Mouse (Mus musculus) thymus, postnatal 25 days (tissue): ENCODE data around the gene Col18a1.
A peak's percentile ranks its signal among the peaks of the same experiment; 100 is the strongest.

Experiments used
- DNase-seq: peaks from one replicate; pipeline ENCODE4 v3.0.0; 2022

Col18a1 gene

GRCm38 (mm10) chr10:77104327-77104726, 62.0 kb downstream of the Col18a1 start:
- DNase-seq = no peak

GRCm38 (mm10) chr10:77103689-77104088, 62.7 kb downstream of the Col18a1 start:
- DNase-seq = no peak

GRCm38 (mm10) chr10:77099777-77100176, 66.6 kb downstream of the Col18a1 start:
- DNase-seq = no peak

GRCm38 (mm10) chr10:77098619-77099018, 67.7 kb downstream of the Col18a1 start:
- no peak for DNase-seq

- no peak for DNase-seq
These were observed 68.5 kb downstream of the Col18a1 start for GRCm38 (mm10) chr10:77097890-77098200.

- DNase-seq = no peak
These were observed 69.1 kb downstream of the Col18a1 start for GRCm38 (mm10) chr10:77097006-77097889.

GRCm38 (mm10) chr10:77095666-77096065, 70.7 kb downstream of the Col18a1 start:
- no peak for DNase-seq

GRCm38 (mm10) chr10:77093817-77094216, 72.5 kb downstream of the Col18a1 start:
- no peak for DNase-seq

- DNase-seq = no peak
These were observed 74.7 kb downstream of the Col18a1 start for GRCm38 (mm10) chr10:77091538-77092097.

- no peak for DNase-seq
These were observed 76.3 kb downstream of the Col18a1 start for GRCm38 (mm10) chr10:77090063-77090462.

GRCm38 (mm10) chr10:77089336-77089735, 77.0 kb downstream of the Col18a1 start:
- DNase-seq = no peak

- no peak for DNase-seq
These were observed 81.8 kb downstream of the Col18a1 start for GRCm38 (mm10) chr10:77084568-77084967.

- no peak for DNase-seq
These were observed 83.4 kb downstream of the Col18a1 start for GRCm38 (mm10) chr10:77082921-77083320.

GRCm38 (mm10) chr10:77082453-77082852, 83.9 kb downstream of the Col18a1 start:
- peak; percentile 79 for DNase-seq

- no peak for DNase-seq
These were observed 87.4 kb downstream of the Col18a1 start for GRCm38 (mm10) chr10:77078961-77079360.

GRCm38 (mm10) chr10:77078456-77078855, 87.9 kb downstream of the Col18a1 start:
- no peak for DNase-seq

- DNase-seq = no peak
These were observed 91.9 kb downstream of the Col18a1 start for GRCm38 (mm10) chr10:77074276-77074974.

GRCm38 (mm10) chr10:77070072-77070471, 96.3 kb downstream of the Col18a1 start:
- peak; percentile 70 for DNase-seq

- DNase-seq = no peak
These were observed 97.9 kb downstream of the Col18a1 start for GRCm38 (mm10) chr10:77068469-77068868.

GRCm38 (mm10) chr10:77064659-77065058, 101.7 kb downstream of the Col18a1 start:
- no peak for DNase-seq

GRCm38 (mm10) chr10:77064239-77064638, 102.1 kb downstream of the Col18a1 start:
- no peak for DNase-seq

- DNase-seq = no peak
These were observed 103.8 kb downstream of the Col18a1 start for GRCm38 (mm10) chr10:77062393-77063010.

GRCm38 (mm10) chr10:77061426-77061825, 104.9 kb downstream of the Col18a1 start:
- no peak for DNase-seq
